Mouse (Mus musculus): Measurements from ENCODE around the gene Gtf3c2. TPM values are rescaled to one million over a fixed set of nuclear protein-coding genes. Genes with fewer than 3 reads are reported as not detected.

Gtf3c2 gene
- polyA plus RNA-seq, 1 experiment from 2014 or later: 81.9 TPM

DNA sequence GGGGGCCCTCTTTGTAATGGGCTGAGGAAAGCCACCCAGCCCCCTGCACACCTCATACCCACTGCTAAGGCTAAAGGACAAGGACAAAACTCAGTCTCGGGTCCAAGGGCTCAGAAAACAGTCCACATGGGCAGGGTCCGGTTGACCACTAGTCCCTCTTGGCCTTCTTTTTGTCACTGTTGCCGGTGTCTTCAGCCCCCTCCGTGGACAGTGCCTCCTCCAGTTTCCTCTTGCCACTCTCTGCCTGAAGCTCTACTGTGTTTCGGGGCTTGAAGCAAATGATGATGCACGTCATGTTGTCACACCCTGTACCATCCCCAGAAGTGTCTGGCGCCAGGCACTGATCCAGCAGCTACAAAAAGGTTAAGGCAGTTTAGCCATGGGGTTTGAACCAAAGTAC is 23.0 kb upstream of the Gtf3c2 start:
- peak overlapping the region; percentile 85 for H3K4me3 ChIP-seq
- H3K36me3 ChIP-seq: peaks cover 83% of the 10 kb centered on the region
- 84% methylated on average over 7 of the region's 7 CpGs for WGBS
- peaks cover 5% of the 10 kb centered on the region for H3K9me3 ChIP-seq
- H3K27ac ChIP-seq: peak overlapping the region; percentile 96
- DNase-seq (ENCODE audit: low spot score): no peak
- peaks cover 8% of the 10 kb centered on the region; the same call in 1 of the 2 replicates for H3K4me1 ChIP-seq
- no peaks in the 10 kb centered on the region for H3K27me3 ChIP-seq (ENCODE audit: insufficient read depth, poor library complexity, severe bottlenecking)

DNA sequence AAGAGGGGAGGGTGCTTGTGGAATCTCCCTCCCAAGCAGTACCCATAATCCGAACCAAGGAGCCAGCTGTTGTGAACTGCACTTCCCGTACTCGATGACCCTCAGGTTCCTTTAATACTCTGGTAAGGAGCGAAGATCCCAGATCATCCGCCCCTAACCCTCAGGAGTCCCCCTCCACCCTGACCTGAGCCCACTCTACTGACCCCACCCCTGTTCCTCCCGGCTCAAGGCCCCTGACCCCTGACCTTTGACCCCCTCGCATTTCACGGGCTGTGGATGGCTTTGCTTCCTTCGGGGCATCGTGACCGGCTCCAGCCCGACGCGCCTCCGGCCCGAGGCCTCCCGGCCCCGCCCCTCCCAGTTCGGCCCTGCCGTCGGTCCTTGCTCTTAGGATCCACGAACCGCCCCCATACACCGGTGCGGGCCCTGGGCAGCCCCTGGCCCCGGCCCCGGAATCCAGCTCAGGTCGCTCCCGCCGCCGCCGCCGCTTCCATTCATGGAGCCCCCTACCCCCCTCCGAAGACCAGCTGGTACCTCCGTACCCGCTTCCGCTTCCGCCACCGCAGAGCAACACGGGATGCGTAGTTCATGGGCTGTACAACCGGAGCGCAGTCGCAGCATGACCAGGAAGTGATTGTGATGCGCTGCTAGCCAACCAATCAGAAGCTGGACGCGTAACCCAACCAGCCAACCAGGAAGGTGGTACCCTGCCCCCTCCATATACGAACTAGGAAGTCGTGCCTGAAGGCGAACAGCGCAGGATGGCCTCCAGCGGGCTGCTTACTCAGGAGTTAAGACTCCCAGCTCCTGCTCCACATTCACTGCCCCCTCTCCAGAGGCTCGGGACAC is 22.0 kb upstream of the Gtf3c2 start, which contains the start of gene Zfp513:
Gene Zfp513 (minus strand): TSS at position 562 of the 849 bp plus-strand sequence.
- H3K27me3 ChIP-seq (ENCODE audit: insufficient read depth, poor library complexity, severe bottlenecking): no peaks in the 10 kb centered on the region
- peak within 1 kb of the TSS; percentile 85 for H3K4me3 ChIP-seq
- peak; percentile 100 for DNase-seq (ENCODE audit: low spot score)
- H3K4me1 ChIP-seq: peaks cover 8% of the 10 kb centered on the region; the same call in 1 of the 2 replicates
- under 1% methylated on average over 51 of the region's 53 CpGs for WGBS
- H3K9me3 ChIP-seq: peaks cover 5% of the 10 kb centered on the region
- H3K27ac ChIP-seq: peak within 1 kb of the TSS; percentile 96
- peaks cover 83% of the 10 kb centered on the region for H3K36me3 ChIP-seq

DNA sequence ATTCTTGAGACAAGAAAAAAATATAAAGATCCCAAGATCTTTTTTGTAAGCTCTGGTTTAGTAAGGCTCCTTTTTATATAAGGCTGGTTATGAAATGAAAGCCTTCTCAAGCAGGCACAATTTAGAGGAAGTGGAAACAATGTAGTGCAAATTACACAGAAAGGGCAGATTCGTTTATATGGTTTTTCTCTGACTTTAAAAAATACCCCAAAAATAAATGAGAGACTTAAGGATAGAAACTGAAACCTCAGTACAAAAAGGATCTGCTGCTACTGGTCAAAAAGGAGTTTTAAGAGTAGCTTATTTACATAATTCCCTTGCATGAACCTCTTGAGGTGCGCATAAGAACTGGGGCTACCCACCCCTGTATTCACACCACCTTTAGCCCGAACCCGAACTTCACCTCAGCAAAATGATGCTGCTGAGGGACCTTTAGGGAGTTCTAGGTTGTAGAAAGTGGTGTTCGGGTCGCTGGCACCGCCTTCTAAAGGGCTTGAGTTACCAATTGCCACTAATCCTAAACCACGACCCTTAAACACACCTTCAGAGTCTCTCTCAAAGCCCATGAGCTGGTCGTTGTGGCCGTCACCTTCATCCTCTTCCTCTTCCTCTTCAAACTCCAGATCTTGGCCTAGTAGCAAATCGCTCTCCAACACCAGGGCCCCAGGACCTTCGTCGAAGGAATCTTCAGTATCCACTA is 21.2 kb upstream of the Gtf3c2 start:
- 22% methylated on average over 13 of the region's 13 CpGs for WGBS
- no peak for DNase-seq (ENCODE audit: low spot score)
- Histone ChIP-seq H3K27ac (peak overlapping the region; percentile 96), H3K27me3 (ENCODE audit: insufficient read depth, poor library complexity, severe bottlenecking) (no peaks in the 10 kb centered on the region), H3K4me1 (peaks cover 8% of the 10 kb centered on the region; the same call in 1 of the 2 replicates), H3K4me3 (peak overlapping the region; percentile 85), H3K36me3 (peaks cover 84% of the 10 kb centered on the region), H3K9me3 (peaks cover 5% of the 10 kb centered on the region)

DNA sequence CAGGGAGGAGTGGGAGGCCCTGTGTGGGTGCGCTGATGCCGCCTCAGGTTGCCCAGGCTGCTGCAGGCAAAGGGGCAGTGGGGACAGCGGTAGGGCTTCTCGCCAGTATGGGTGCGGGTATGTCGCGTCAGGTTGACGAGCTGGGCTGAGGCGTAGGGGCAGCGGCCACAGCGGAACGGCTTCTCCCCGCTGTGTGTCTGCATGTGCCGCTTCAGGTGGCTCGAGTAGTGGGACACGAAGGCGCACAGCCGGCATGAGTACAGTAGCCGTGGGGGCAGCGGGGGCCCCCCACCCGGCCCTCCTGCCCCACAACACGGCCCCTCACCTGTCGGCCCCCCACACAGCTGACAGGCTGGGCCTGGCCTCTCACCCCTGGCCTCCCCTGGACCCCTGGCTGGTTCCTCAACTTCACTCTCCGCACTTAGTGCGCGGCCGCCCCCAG is 20.4 kb upstream of the Gtf3c2 start:
- Histone ChIP-seq H3K4me1 (peaks cover 8% of the 10 kb centered on the region; the same call in 1 of the 2 replicates), H3K36me3 (peaks cover 84% of the 10 kb centered on the region), H3K4me3 (0 out of 2 replicates have a peak overlapping the region, but pooled peaks have one; percentile 85), H3K9me3 (peaks cover 5% of the 10 kb centered on the region), H3K27ac (no peak overlapping the region), H3K27me3 (ENCODE audit: insufficient read depth, poor library complexity, severe bottlenecking) (no peaks in the 10 kb centered on the region)
- no peak for DNase-seq (ENCODE audit: low spot score)
- WGBS: 89% methylated on average over 27 of the region's 27 CpGs

DNA sequence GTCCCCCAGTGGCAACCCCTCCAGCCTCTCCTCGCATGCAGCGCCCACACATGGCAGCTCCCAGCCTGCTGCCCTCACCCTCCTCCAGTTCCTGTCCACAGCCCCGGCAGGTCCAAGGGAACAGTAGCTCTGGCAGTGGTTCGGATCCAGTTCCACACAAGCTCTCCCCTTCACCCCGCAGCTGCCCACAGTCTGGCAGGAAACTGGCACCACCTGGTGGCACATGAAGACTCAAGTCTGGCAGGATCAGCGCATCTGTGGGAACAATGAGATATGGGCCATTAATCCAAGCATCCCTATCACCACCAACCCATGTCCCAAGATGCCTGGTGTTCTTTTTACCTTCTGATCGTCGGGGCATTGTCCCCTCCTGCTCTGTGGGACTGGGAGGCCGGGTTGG is 19.9 kb upstream of the Gtf3c2 start:
- Histone ChIP-seq H3K9me3 (peaks cover 5% of the 10 kb centered on the region), H3K36me3 (peaks cover 84% of the 10 kb centered on the region), H3K27ac (no peak overlapping the region), H3K4me3 (0 out of 2 replicates have a peak overlapping the region, but pooled peaks have one; percentile 85), H3K4me1 (peaks cover 8% of the 10 kb centered on the region; the same call in 1 of the 2 replicates), H3K27me3 (ENCODE audit: insufficient read depth, poor library complexity, severe bottlenecking) (no peaks in the 10 kb centered on the region)
- DNase-seq (ENCODE audit: low spot score): no peak
- 90% methylated on average over 9 of the region's 9 CpGs for WGBS

DNA sequence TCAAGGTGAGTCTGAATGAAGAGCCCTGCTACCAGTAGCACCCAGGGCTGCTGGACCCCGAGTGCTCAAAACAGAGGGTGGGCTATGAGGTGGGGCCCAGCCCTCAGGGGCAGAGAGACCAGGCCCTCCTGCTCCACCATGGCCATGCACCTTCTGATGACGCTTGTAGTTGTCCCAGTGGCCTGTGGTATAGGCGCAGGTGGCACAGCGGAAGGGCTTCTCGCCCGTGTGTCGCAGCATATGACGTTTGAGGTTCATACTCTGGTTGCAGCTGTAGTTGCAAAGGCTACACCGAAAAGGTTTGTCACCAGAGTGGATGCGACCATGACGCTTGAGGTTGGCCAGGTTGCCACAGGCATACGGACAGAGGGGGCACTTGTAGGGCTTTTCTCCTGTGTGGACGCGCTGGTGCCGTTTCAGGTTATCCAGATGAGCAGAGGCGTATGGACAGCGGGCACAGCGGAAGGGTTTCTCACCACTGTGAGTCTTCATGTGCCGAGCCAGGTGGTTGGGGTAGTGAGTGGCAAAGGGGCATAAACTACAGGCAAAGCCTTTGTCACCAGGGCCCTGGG is 19.5 kb upstream of the Gtf3c2 start:
- peaks cover 5% of the 10 kb centered on the region for H3K9me3 ChIP-seq
- no peaks in the 10 kb centered on the region for H3K27me3 ChIP-seq (ENCODE audit: insufficient read depth, poor library complexity, severe bottlenecking)
- WGBS: 91% methylated on average over 19 of the region's 19 CpGs
- no peak overlapping the region for H3K4me3 ChIP-seq
- H3K4me1 ChIP-seq: peaks cover 8% of the 10 kb centered on the region; the same call in 1 of the 2 replicates
- H3K36me3 ChIP-seq: peaks cover 84% of the 10 kb centered on the region
- DNase-seq (ENCODE audit: low spot score): no peak
- no peak overlapping the region for H3K27ac ChIP-seq

DNA sequence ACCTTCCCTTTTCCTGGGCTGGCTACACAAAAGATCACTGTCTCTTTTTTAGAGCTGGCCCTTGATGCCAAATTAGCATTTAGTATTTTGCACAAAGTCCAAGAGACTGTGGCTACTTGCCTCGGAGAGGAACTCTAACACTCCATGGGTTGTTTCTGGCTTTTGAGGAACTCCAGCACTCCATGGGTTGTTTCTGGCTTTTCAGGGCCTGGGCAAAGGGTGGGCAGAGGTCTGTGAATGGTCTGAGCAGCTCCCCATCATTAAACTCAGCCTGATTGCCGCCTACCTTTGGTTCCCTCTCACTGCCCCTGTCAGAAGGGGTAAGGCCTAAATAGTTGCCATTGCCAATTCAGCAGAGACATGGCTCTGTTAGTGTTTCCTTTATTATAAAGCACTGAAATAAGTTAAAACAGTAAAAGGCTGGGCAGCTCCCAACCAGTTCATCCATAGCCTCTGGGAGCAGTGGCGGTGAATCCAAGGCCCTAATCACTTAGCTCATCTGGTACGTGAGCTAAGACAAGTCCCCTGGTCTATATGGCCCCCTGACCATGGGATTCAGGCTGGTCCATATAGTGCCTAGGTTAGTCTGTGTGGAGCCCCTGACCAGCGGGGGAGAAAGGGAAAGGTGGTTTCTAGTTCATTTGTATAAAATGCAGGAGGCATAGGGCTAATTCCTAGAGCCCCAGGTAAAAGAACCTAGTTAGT is 18.8 kb upstream of the Gtf3c2 start:
- Histone ChIP-seq H3K27ac (no peak overlapping the region), H3K4me3 (no peak overlapping the region), H3K9me3 (peaks cover 5% of the 10 kb centered on the region), H3K4me1 (peaks cover 12% of the 10 kb centered on the region; the same call in 1 of the 2 replicates), H3K27me3 (ENCODE audit: insufficient read depth, poor library complexity, severe bottlenecking) (no peaks in the 10 kb centered on the region), H3K36me3 (peaks cover 78% of the 10 kb centered on the region)
- 81% methylated on average over 5 of the region's 5 CpGs for WGBS
- no peak for DNase-seq (ENCODE audit: low spot score)

DNA sequence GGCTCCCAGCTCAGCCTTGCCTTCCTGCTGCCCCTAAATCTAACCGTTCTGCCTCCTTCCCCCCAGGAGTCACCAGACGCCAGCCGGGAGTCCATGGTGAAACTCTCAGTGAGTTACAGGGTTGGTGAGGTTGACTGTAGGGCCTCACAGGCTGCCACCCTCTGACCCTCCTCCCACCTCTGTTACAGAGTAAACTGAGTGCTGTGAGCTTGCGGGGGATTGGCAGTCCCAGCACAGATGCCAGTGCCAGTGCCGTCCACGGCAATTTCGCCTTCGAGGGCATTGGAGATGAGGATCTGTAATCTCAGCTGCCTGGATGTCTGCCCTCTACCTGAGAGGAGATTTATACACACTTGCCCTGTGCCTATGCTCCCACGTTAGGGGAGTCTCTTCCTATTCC is 18.2 kb upstream of the Gtf3c2 start:
- no peak overlapping the region for H3K27ac ChIP-seq
- H3K4me1 ChIP-seq: peaks cover 12% of the 10 kb centered on the region; the same call in 1 of the 2 replicates
- H3K36me3 ChIP-seq: peaks cover 72% of the 10 kb centered on the region
- H3K9me3 ChIP-seq: peaks cover 5% of the 10 kb centered on the region
- H3K4me3 ChIP-seq: no peak overlapping the region
- H3K27me3 ChIP-seq (ENCODE audit: insufficient read depth, poor library complexity, severe bottlenecking): no peaks in the 10 kb centered on the region
- WGBS: 84% methylated on average over 9 of the region's 9 CpGs
- DNase-seq (ENCODE audit: low spot score): no peak

DNA sequence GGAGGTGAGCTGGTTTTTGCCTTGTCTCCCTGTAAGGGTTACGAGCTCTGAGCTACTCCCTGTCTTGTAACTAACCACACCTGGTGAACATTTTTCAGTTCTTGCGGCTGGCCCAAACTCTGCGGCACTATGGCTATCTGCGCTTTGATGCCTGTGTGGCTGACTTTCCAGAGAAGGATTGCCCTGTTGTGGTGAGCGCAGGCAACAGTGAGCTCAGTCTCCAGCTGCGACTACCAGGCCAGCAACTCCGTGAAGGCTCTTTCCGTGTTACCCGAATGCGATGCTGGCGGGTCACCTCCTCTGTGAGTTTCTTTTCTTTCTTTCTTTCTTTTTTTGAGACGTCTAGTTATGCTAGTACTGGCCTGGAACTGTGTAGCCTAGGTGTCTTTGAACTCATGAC is 17.1 kb upstream of the Gtf3c2 start:
- H3K4me1 ChIP-seq: peaks cover 9% of the 10 kb centered on the region
- no peaks in the 10 kb centered on the region for H3K27me3 ChIP-seq (ENCODE audit: insufficient read depth, poor library complexity, severe bottlenecking)
- H3K9me3 ChIP-seq: peaks cover 5% of the 10 kb centered on the region
- no peak overlapping the region for H3K4me3 ChIP-seq
- DNase-seq (ENCODE audit: low spot score): no peak
- WGBS: 92% methylated on average over 12 of the region's 12 CpGs
- peaks cover 62% of the 10 kb centered on the region for H3K36me3 ChIP-seq
- no peak overlapping the region for H3K27ac ChIP-seq

DNA sequence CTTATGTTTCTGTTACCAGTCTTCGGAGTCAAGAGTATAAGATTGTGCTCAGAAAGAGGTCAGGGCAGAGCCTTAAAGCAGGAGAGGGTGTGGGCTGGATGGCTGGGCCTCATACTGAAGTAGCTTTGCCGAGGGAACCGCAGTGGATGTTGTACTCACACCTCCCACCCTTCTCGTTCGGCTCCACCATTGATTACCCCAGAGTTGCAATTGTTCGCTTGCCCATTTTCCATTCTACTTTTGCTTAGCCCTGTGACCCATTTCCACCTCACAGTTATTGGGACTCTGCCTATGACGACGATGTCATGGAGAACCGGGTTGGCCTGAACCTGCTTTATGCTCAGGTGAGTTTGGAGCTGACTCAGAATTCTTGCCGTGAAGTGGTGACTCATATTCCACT is 16.3 kb upstream of the Gtf3c2 start:
- peaks cover 66% of the 10 kb centered on the region for H3K36me3 ChIP-seq
- peaks cover 14% of the 10 kb centered on the region for H3K4me1 ChIP-seq
- DNase-seq (ENCODE audit: low spot score): no peak
- peaks cover 5% of the 10 kb centered on the region for H3K9me3 ChIP-seq
- H3K27me3 ChIP-seq (ENCODE audit: insufficient read depth, poor library complexity, severe bottlenecking): no peaks in the 10 kb centered on the region
- WGBS: 95% methylated on average over 10 of the region's 10 CpGs
- H3K4me3 ChIP-seq: no peak overlapping the region
- H3K27ac ChIP-seq: no peak overlapping the region

DNA sequence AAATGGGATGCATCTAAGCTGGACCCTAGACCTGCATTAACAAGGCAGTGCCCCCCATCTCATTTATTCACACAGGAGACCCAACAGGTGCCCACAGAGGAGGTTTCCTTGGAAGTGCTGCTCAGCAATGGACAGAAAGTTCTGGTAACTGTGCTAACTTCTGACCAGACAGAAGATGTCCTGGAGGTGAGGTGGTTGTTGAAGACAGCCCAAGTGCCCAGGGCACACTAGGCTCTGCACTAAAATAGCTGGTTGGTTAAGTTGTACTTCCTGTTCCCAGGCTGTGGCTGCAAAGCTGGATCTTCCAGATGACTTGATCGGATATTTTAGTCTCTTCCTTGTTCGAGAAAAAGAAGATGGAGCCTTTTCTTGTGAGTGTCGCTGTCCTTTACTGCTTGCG is 15.7 kb upstream of the Gtf3c2 start:
- H3K27me3 ChIP-seq (ENCODE audit: insufficient read depth, poor library complexity, severe bottlenecking): no peaks in the 10 kb centered on the region
- WGBS: 95% methylated on average over 4 of the region's 4 CpGs
- no peak overlapping the region for H3K27ac ChIP-seq
- peaks cover 5% of the 10 kb centered on the region for H3K9me3 ChIP-seq
- no peak overlapping the region for H3K4me3 ChIP-seq
- no peak for DNase-seq (ENCODE audit: low spot score)
- peaks cover 13% of the 10 kb centered on the region for H3K4me1 ChIP-seq
- H3K36me3 ChIP-seq: peaks cover 71% of the 10 kb centered on the region

All from heart, embryonic 10.5 days (tissue).